Mouse (Mus musculus) CD4-positive naive resting alpha-beta T cell, adult 76 days (primary cell): Measurements from ENCODE around the gene Olfr914. TPM values are rescaled to one million over a fixed set of nuclear protein-coding genes. Genes with fewer than 3 reads are reported as not detected.

Experiments used
- total RNA-seq: library from RNA; stranded (reverse); gene quantifications from one replicate; pipeline ENCODE4 v1.2.4, GENCODE M21; 2023

Gene Olfr914
- total RNA-seq: not detected

GRCm38 (mm10) chr9:38604802-38605201 is at the start of gene Olfr914:
Olfr914 (plus strand) TSS chr9:38605102.

GRCm38 (mm10) chr9:38579878-38580277 is 25.0 kb upstream of the Olfr914 start, which contains the start of gene Olfr912:
Olfr912 (plus strand) TSS chr9:38580178.

DNA sequence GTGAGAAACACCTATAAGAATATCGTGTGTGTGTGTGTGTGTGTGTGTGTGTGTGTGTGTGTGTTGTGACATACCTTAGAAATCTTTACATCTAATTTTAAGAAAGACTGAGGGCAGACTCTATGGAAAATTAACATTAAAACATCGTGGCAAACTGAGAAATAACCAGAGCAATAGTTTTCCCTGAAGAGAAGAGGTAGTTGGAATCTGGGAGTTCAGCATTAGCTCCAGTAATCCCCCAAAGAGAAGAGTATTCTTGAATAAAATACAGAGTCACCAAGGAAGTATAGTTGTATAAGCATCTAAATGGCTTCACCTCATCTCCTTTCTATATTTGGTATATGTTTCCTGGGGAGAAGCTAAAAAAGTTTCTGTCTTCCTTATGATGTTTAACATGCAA is 12.4 kb upstream of the Olfr914 start, which contains the start of gene Olfr913:
TSS of gene Olfr913 (plus strand) at position 301 of the 400 bp plus-strand sequence.

DNA sequence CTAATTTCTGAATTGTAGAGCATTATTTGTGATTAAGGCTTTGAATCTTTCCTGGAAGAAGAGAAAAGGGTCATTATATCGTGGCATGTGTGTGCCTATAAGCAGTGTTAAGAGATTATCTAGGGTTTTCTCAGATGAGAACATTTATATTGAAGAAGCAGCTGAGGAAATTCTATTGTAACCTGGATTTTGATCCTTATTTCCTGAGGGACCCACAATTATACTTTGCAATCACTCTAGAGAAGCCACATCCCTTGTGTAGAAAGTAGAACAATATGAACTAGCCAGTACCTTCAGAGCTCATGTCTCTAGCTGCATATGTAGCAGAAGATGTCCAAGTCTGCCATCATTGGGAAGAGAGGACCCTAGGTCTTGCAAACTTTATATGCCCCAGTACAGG is 54.9 kb downstream of the Olfr914 start, which contains the start of gene Olfr916:
TSS of gene Olfr916 (minus strand) at position 101 of the 400 bp plus-strand sequence.

Other genes with a start within 250 kb of the Olfr914 start
- not detected for gene Olfr250, start 238.2 kb upstream of the Olfr914 start, total RNA-seq
- gene Olfr251, start 228.0 kb upstream of the Olfr914 start, total RNA-seq: not detected
- gene Olfr147, start 203.4 kb upstream of the Olfr914 start, total RNA-seq: not detected
- gene Olfr901, start 175.6 kb upstream of the Olfr914 start, total RNA-seq: not detected
- gene Olfr902, start 157.4 kb upstream of the Olfr914 start, total RNA-seq: not detected
- gene Olfr904, start 142.0 kb upstream of the Olfr914 start, total RNA-seq: not detected
- gene Olfr905, start 134.0 kb upstream of the Olfr914 start, total RNA-seq: not detected
- not detected for gene Olfr906, start 118.0 kb upstream of the Olfr914 start, total RNA-seq
- not detected for gene Olfr907, start 109.3 kb upstream of the Olfr914 start, total RNA-seq
- gene Olfr911-ps1, start 83.5 kb upstream of the Olfr914 start, total RNA-seq: not detected
- gene Olfr910, start 67.3 kb upstream of the Olfr914 start, total RNA-seq: not detected
- gene Olfr912, start 24.9 kb upstream of the Olfr914 start, total RNA-seq: not detected
- gene Olfr913, start 12.3 kb upstream of the Olfr914 start, total RNA-seq: not detected
- not detected for gene Olfr916, start 54.8 kb downstream of the Olfr914 start, total RNA-seq
- not detected for gene Olfr917, start 60.7 kb downstream of the Olfr914 start, total RNA-seq
- not detected for gene Olfr918, start 69.5 kb downstream of the Olfr914 start, total RNA-seq
- gene Olfr919, start 98.6 kb downstream of the Olfr914 start, total RNA-seq: not detected
- 5.0 TPM for gene Vwa5a, start 113.2 kb downstream of the Olfr914 start, total RNA-seq
- gene Olfr920, start 147.2 kb downstream of the Olfr914 start, total RNA-seq: 0.12 TPM
- not detected for gene Olfr921, start 168.0 kb downstream of the Olfr914 start, total RNA-seq
- gene Olfr922, start 209.5 kb downstream of the Olfr914 start, total RNA-seq: not detected
- gene Olfr923, start 221.4 kb downstream of the Olfr914 start, total RNA-seq: not detected
- not detected for gene Olfr924, start 239.3 kb downstream of the Olfr914 start, total RNA-seq
- gene Olfr26, start 250.0 kb downstream of the Olfr914 start, total RNA-seq: not detected